Mouse (Mus musculus): Measurements from ENCODE around the gene Eva1b. TPM values are rescaled to one million over a fixed set of nuclear protein-coding genes. Genes with fewer than 3 reads are reported as not detected.
A peak's percentile ranks its signal among the peaks of the same experiment; 100 is the strongest.

Eva1b gene
- polyA plus RNA-seq, 1 experiment from 2014 or later = 103 TPM

DNA sequence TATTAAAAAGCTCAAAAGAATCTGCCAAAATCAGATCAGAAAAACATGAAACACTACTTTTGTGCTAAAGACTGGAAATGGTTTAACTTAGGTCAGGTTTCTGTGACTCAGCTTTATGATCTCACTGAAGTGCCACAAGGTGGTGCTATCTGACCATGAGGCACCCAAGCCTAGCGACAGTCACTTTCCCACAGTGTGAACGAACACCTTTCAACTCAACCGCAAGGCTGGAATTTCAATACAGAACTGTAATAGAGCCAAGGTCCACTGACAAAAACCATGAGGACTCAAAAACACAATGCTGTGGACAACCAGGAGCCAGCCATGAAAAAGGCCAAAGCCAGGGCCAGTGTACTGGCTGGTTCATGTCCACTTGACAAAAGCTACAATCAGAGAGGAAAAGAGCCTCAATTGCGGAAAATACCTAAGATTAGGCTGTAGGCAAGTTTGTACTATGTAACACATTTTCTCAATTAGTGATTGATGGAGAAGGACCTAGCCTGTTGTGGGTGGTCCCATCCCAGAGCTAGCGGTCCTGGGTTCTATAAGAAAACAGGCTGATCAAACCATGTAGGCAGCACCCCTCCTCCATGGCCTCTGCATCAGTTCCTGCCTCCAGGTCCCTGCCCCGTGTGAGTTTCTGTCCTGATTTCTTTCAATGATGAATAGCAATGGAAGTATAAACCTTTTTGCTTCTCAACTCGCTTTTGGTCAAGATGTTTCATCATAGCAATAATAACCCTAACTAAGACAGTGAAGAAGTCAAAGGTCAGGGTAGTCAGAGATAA, 33.8 kb downstream of the Eva1b start:
- Histone ChIP-seq H3K4me3 (ENCODE audit: low read length) (no peak overlapping the region), H3K9ac (replicated peaks; ENCODE audit: low read length) (no peak overlapping the region), H3K36me3 (ENCODE audit: insufficient read depth, low read length) (peaks cover 44% of the 10 kb centered on the region), H3K27ac (ENCODE audit: low read length) (peak overlapping the region; percentile 39; the same call in 1 of the 2 replicates), H3K9me3 (ENCODE audit: low read length) (no peaks in the 10 kb centered on the region), H3K27me3 (ENCODE audit: insufficient read depth, low read length) (no peaks in the 10 kb centered on the region), H3K4me1 (ENCODE audit: insufficient read depth, low read length) (no peaks in the 10 kb centered on the region), H3K4me2 (replicated peaks; ENCODE audit: low read depth, low read length) (no peak overlapping the region)
- 56% methylated on average over 7 of the region's 7 CpGs for WGBS
- no peak for ATAC-seq (ENCODE audit: low FRiP score, low TSS enrichment)

DNA sequence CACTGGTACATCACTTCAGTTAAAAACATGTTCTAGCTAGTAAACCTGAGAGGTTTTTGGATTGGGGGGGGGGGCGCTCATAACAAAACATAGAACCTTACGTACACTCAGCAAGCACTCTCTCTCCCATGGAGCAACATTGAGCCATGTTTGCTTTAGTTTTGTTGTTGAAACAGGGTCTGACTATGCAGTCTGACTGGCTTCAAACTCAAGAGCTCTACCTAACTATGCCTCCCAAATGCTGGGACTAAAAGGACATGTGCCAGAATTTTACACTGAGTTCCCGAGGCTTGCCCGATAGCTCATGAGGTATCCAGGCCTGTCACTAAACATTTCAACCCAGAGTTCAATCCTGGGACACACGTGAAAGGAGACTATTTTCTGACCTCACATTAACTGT, 35.5 kb downstream of the Eva1b start:
- WGBS = 88% methylated on average over 5 of the region's 5 CpGs
- Histone ChIP-seq H3K9ac (replicated peaks; ENCODE audit: low read length) (no peak overlapping the region), H3K4me3 (ENCODE audit: low read length) (no peak overlapping the region), H3K4me2 (replicated peaks; ENCODE audit: low read depth, low read length) (no peak overlapping the region), H3K27me3 (ENCODE audit: insufficient read depth, low read length) (no peaks in the 10 kb centered on the region), H3K4me1 (ENCODE audit: insufficient read depth, low read length) (no peaks in the 10 kb centered on the region), H3K9me3 (ENCODE audit: low read length) (no peaks in the 10 kb centered on the region), H3K27ac (ENCODE audit: low read length) (no peak overlapping the region), H3K36me3 (ENCODE audit: insufficient read depth, low read length) (peaks cover 29% of the 10 kb centered on the region)
- no peak for ATAC-seq (ENCODE audit: low FRiP score, low TSS enrichment)

DNA sequence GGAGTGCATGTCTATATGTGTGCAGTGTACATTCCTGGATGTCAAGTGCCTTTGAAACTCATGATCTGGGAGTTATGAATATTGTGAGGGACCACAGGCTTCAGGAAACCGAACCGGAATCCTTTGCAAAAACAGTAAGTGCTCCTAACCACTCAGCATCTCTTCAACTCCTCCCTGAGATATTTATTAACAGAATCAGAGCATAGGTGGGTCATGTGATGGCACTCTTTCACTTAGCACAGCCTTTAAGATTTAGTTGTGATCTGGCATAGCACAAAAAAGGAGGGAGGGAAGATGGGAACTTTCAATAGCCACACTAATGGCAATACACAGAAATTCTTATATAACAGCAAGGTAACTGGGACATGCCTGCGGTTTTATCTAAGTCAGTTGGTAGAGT, 39.6 kb downstream of the Eva1b start:
- H3K27ac ChIP-seq (ENCODE audit: low read length) = no peak overlapping the region
- H3K4me2 ChIP-seq (replicated peaks; ENCODE audit: low read depth, low read length) = no peak overlapping the region
- no peak overlapping the region for H3K4me3 ChIP-seq (ENCODE audit: low read length)
- 85% methylated on average over 3 of the region's 3 CpGs for WGBS
- no peak for ATAC-seq (ENCODE audit: low FRiP score, low TSS enrichment)
- H3K36me3 ChIP-seq (ENCODE audit: insufficient read depth, low read length) = peaks cover 28% of the 10 kb centered on the region
- no peak overlapping the region for H3K9ac ChIP-seq (replicated peaks; ENCODE audit: low read length)
- H3K4me1 ChIP-seq (ENCODE audit: insufficient read depth, low read length) = no peaks in the 10 kb centered on the region
- H3K27me3 ChIP-seq (ENCODE audit: insufficient read depth, low read length) = no peaks in the 10 kb centered on the region
- no peaks in the 10 kb centered on the region for H3K9me3 ChIP-seq (ENCODE audit: low read length)

DNA sequence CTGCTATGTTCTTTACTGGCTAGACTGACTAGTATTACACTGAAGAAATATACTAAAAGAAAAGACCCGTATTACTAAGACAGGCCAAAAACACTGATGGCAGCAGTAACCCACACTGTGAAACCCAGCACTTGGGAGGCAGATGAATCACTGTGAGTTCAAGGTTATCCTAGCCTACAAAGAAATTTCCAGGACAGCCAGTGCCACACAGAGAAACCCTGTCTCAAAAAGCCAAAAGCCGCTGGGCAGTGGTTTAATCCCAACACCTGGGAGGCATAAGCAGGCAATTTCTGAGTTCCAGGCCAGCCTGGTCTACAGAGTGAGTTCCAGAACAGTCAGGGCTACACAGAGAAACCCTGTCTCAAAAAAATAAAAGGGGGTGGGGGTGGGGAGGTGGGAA, 43.1 kb downstream of the Eva1b start:
- WGBS = 83% methylated on average over 2 of the region's 2 CpGs
- Histone ChIP-seq H3K4me2 (replicated peaks; ENCODE audit: low read depth, low read length) (no peak overlapping the region), H3K36me3 (ENCODE audit: insufficient read depth, low read length) (peaks cover 24% of the 10 kb centered on the region), H3K4me3 (ENCODE audit: low read length) (no peak overlapping the region), H3K9ac (replicated peaks; ENCODE audit: low read length) (no peak overlapping the region), H3K27me3 (ENCODE audit: insufficient read depth, low read length) (no peaks in the 10 kb centered on the region), H3K27ac (ENCODE audit: low read length) (no peak overlapping the region), H3K9me3 (ENCODE audit: low read length) (no peaks in the 10 kb centered on the region), H3K4me1 (ENCODE audit: insufficient read depth, low read length) (no peaks in the 10 kb centered on the region)
- no peak for ATAC-seq (ENCODE audit: low FRiP score, low TSS enrichment)

DNA sequence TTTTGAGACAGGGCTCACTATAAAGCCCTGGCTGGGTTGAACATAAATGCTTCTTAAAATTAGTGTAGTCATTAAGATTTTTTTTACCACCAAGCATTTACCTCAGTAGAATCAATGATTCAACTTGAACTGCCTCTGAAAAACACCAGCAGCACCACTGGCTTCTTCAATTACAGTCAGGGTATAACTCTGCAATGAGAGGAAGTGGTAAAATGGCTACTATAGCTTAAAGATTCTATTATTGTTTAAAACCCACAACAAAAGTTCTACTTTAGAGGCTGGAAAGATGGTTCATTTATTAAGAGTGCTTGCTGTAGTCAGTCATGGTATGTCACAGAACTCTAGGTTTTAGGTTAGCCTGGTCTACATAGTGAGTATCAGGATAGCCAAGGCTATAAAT, 46.7 kb downstream of the Eva1b start:
- no peak overlapping the region for H3K4me3 ChIP-seq (ENCODE audit: low read length)
- H3K27me3 ChIP-seq (ENCODE audit: insufficient read depth, low read length) = no peaks in the 10 kb centered on the region
- H3K4me1 ChIP-seq (ENCODE audit: insufficient read depth, low read length) = peaks cover 18% of the 10 kb centered on the region
- no peak overlapping the region for H3K9ac ChIP-seq (replicated peaks; ENCODE audit: low read length)
- ATAC-seq (ENCODE audit: low FRiP score, low TSS enrichment) = no peak
- no peak overlapping the region for H3K27ac ChIP-seq (ENCODE audit: low read length)
- peaks cover 21% of the 10 kb centered on the region; the same call in 1 of the 2 replicates for H3K36me3 ChIP-seq (ENCODE audit: insufficient read depth, low read length)
- no peak overlapping the region for H3K4me2 ChIP-seq (replicated peaks; ENCODE audit: low read depth, low read length)
- no peaks in the 10 kb centered on the region for H3K9me3 ChIP-seq (ENCODE audit: low read length)

DNA sequence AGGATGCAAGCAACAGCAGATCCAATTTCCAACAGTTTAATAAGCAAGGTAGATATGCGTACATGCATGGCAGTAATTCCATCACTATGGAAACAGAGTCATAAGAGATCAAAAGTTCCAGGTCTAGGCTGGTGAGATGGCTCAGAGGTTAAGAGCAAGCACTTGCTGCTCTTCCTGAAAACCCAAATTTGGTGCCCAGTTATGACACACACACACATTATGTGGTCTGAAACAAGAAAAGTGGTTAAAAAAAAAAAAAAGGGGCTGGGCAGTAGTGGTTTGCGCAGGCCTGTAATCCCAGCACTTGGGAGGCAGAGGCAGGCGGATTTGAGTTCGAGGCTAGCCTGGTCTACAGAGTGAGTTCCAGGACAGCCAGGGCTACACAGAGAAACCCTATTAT, 47.4 kb downstream of the Eva1b start:
- no peaks in the 10 kb centered on the region for H3K9me3 ChIP-seq (ENCODE audit: low read length)
- H3K36me3 ChIP-seq (ENCODE audit: insufficient read depth, low read length) = peaks cover 21% of the 10 kb centered on the region; the same call in 1 of the 2 replicates
- no peak overlapping the region for H3K27ac ChIP-seq (ENCODE audit: low read length)
- no peak overlapping the region for H3K9ac ChIP-seq (replicated peaks; ENCODE audit: low read length)
- H3K4me2 ChIP-seq (replicated peaks; ENCODE audit: low read depth, low read length) = no peak overlapping the region
- no peaks in the 10 kb centered on the region for H3K27me3 ChIP-seq (ENCODE audit: insufficient read depth, low read length)
- H3K4me1 ChIP-seq (ENCODE audit: insufficient read depth, low read length) = peaks cover 25% of the 10 kb centered on the region
- 96% methylated on average over 4 of the region's 4 CpGs for WGBS
- no peak overlapping the region for H3K4me3 ChIP-seq (ENCODE audit: low read length)
- ATAC-seq (ENCODE audit: low FRiP score, low TSS enrichment) = no peak

DNA sequence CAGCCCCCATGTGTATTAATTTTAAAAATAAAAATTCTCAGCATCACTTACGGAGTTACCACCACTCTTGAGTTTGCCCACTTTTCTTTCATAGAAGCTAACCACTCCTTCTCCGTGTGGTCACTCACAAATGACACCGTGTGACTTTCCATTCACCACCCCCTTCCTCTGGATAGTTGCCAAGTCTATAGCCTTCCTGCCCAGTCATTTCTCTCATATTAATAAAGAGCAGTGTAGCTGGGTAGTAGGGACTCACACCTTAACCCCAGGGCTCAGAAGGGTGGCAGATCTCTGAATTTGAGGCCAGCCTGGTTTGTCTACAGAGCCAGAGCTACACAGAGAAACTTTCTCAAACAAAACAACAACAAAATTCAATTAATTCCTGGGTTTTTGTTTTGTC, 49.9 kb downstream of the Eva1b start:
- no peak overlapping the region for H3K9ac ChIP-seq (replicated peaks; ENCODE audit: low read length)
- no peak overlapping the region for H3K4me3 ChIP-seq (ENCODE audit: low read length)
- peaks cover 36% of the 10 kb centered on the region for H3K4me1 ChIP-seq (ENCODE audit: insufficient read depth, low read length)
- H3K9me3 ChIP-seq (ENCODE audit: low read length) = no peaks in the 10 kb centered on the region
- H3K36me3 ChIP-seq (ENCODE audit: insufficient read depth, low read length) = peaks cover 10% of the 10 kb centered on the region; the same call in 1 of the 2 replicates
- WGBS = 65% methylated on average over 3 of the region's 3 CpGs
- no peak overlapping the region for H3K27ac ChIP-seq (ENCODE audit: low read length)
- H3K4me2 ChIP-seq (replicated peaks; ENCODE audit: low read depth, low read length) = no peak overlapping the region
- ATAC-seq (ENCODE audit: low FRiP score, low TSS enrichment) = no peak
- H3K27me3 ChIP-seq (ENCODE audit: insufficient read depth, low read length) = no peaks in the 10 kb centered on the region

Other genes with a start within 250 kb of the Eva1b start
- gene Csf3r, start 123.2 kb upstream of the Eva1b start, polyA plus RNA-seq (2015; fragmentation: Nextera tagmentation; extraction: Ambion mirVana) = 0.94 and 1.2 TPM in 2 replicates
- 130 and 146 TPM in 2 replicates for gene Mrps15, start 100.8 kb upstream of the Eva1b start, polyA plus RNA-seq (2015; fragmentation: Nextera tagmentation; extraction: Ambion mirVana)
- 19.6 TPM in 2 replicates for gene Oscp1, start 89.2 kb upstream of the Eva1b start, polyA plus RNA-seq (2015; fragmentation: Nextera tagmentation; extraction: Ambion mirVana)
- gene Lsm10, start 51.1 kb upstream of the Eva1b start, polyA plus RNA-seq (2015; fragmentation: Nextera tagmentation; extraction: Ambion mirVana) = 55.3 and 59.3 TPM in 2 replicates
- 43.9 and 44.5 TPM in 2 replicates for gene Stk40, start 43.8 kb upstream of the Eva1b start, polyA plus RNA-seq (2015; fragmentation: Nextera tagmentation; extraction: Ambion mirVana)
- gene Sh3d21, start 15.7 kb downstream of the Eva1b start, polyA plus RNA-seq (2015; fragmentation: Nextera tagmentation; extraction: Ambion mirVana) = 9.1 and 10.5 TPM in 2 replicates
- 210 and 218 TPM in 2 replicates for gene Thrap3, start 55.0 kb downstream of the Eva1b start, polyA plus RNA-seq (2015; fragmentation: Nextera tagmentation; extraction: Ambion mirVana)
- gene Map7d1, start 108.6 kb downstream of the Eva1b start, polyA plus RNA-seq (2015; fragmentation: Nextera tagmentation; extraction: Ambion mirVana) = 31.5 and 32.2 TPM in 2 replicates
- 113 and 120 TPM in 2 replicates for gene Trappc3, start 114.6 kb downstream of the Eva1b start, polyA plus RNA-seq (2015; fragmentation: Nextera tagmentation; extraction: Ambion mirVana)
- 11.1 and 11.4 TPM in 2 replicates for gene Col8a2, start 139.0 kb downstream of the Eva1b start, polyA plus RNA-seq (2015; fragmentation: Nextera tagmentation; extraction: Ambion mirVana)
- 85.3 and 91.6 TPM in 2 replicates for gene Adprhl2, start 174.0 kb downstream of the Eva1b start, polyA plus RNA-seq (2015; fragmentation: Nextera tagmentation; extraction: Ambion mirVana)
- gene Tekt2, start 177.9 kb downstream of the Eva1b start, polyA plus RNA-seq (2015; fragmentation: Nextera tagmentation; extraction: Ambion mirVana) = 3.9 and 5.5 TPM in 2 replicates

Measured in kidney, embryonic 16.5 days (tissue).